Mouse (Mus musculus) forebrain, embryonic 16.5 days (tissue): ENCODE measurements at regions not wholly inside any gene's neighbourhood (a gene's known extent, or its start where the extent isn't known, plus 50 kb on each side); places are given as distances from the start of the nearest gene placed in this dataset.

Experiments
- ATAC-seq: fragments of 200-750 bp; cut with Nextera tagmentation; 2 replicates; pipeline ENCODE4 v1.8.0; 2017; ENCODE audit warnings: mild to moderate bottlenecking, moderate library complexity
- H3K27ac ChIP-seq: fragments of 300-500 bp; sonication (generic); 2 replicates; pipeline ENCODE4 v1.5.1; 2014; ENCODE audit warnings: low read length, control low read depth
- H3K27me3 ChIP-seq: fragments of 300-500 bp; sonication (generic); replicated peaks from 2 replicates; pipeline ENCODE4 v1.6.1; 2014; ENCODE audit warnings: low read length; ENCODE audit not compliant: control insufficient read depth, insufficient read depth
- H3K36me3 ChIP-seq: fragments of 300-500 bp; sonication (generic); 2 replicates; pipeline ENCODE4 v1.6.1; 2014; ENCODE audit not compliant: control insufficient read depth, insufficient read depth
- H3K4me1 ChIP-seq: fragments of 300-500 bp; sonication (generic); replicated peaks from 2 replicates; pipeline ENCODE4 v1.6.1; 2014; ENCODE audit warnings: low read length; ENCODE audit not compliant: control insufficient read depth, insufficient read depth
- H3K4me2 ChIP-seq: fragments of 300-500 bp; sonication (generic); 2 replicates; pipeline ENCODE4 v1.6.1; 2014; ENCODE audit warnings: mild to moderate bottlenecking, low read length, control low read depth
- H3K4me3 ChIP-seq: fragments of 300-500 bp; sonication (generic); replicated peaks from 2 replicates; pipeline ENCODE4 v1.5.1; 2014; ENCODE audit warnings: mild to moderate bottlenecking, low read length, control low read depth
- H3K9ac ChIP-seq: fragments of 300-500 bp; sonication (generic); replicated peaks from 2 replicates; pipeline ENCODE4 v1.6.1; 2014; ENCODE audit warnings: low read depth, low read length, control low read depth
- H3K9me3 ChIP-seq: fragments of 300-500 bp; sonication (generic); 2 replicates; pipeline ENCODE4 v1.6.1; 2016; ENCODE audit warnings: low read length; ENCODE audit not compliant: control insufficient read depth
- WGBS: fragments of 180-500 bp; shearing (Covaris S2); extraction: QIAGEN DNeasy Blood & Tissue Kit; methylation state at CpG from one replicate; pipeline ENCODE4 v1.1.7; 2014; 5-methylcytosine and 5-hydroxymethylcytosine counted together

DNA sequence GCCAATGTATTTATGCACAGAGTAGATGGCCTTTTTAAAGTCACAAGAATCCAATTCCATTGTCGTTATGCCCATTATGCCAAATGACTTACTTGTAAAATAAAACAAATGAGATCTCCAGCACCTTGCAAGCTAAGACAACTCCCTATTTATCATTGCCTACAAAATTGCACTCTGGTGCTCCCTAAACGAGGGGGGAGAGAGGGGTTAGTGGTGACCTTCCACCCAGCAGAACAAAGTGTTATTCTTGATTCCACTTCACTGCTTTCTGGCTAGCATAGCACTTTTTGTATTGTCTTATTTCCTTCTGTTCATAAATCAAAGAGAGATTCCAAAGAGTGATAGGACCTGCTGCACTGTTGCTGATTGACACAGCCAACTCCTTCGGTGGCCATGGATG, 300.6 kb downstream of the Hdgfl1 start:
- Histone ChIP-seq H3K9ac (no peak overlapping the region), H3K4me3 (no peak overlapping the region), H3K4me1 (peaks cover 2% of the 10 kb centered on the region; the same call in 1 of the 2 replicates), H3K4me2 (no peak overlapping the region), H3K9me3 (no peaks in the 10 kb centered on the region), H3K27me3 (no peaks in the 10 kb centered on the region), H3K27ac (no peak overlapping the region), H3K36me3 (no peaks in the 10 kb centered on the region)
- no peak for ATAC-seq
- WGBS, result 58% methylated on average over 3 of the region's 3 CpGs

DNA sequence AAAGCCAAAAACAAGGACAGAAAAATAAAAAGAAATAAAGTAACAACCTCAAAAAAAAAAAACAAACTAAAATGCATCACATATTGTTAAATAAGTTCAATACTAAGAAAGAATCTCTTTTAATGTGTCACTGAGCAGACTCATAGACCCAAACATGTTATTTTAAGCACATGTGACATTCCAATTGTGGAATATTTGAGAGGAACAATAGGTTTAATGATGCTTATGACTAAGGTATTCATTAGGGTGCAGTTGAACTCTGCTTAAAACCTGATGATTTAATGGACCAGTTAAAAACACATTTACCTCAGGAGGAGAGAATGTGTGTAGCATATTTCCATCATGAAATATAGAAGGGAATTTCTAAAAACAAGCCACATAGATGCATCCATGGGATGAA, 302.4 kb downstream of the Hdgfl1 start:
- H3K4me2 ChIP-seq, result no peak overlapping the region
- H3K4me3 ChIP-seq, result no peak overlapping the region
- no peak overlapping the region for H3K9ac ChIP-seq
- ATAC-seq, result no peak
- H3K9me3 ChIP-seq, result no peaks in the 10 kb centered on the region
- no peak overlapping the region for H3K27ac ChIP-seq
- H3K4me1 ChIP-seq, result peaks cover 4% of the 10 kb centered on the region; the same call in 1 of the 2 replicates
- H3K27me3 ChIP-seq, result no peaks in the 10 kb centered on the region
- H3K36me3 ChIP-seq, result no peaks in the 10 kb centered on the region

DNA sequence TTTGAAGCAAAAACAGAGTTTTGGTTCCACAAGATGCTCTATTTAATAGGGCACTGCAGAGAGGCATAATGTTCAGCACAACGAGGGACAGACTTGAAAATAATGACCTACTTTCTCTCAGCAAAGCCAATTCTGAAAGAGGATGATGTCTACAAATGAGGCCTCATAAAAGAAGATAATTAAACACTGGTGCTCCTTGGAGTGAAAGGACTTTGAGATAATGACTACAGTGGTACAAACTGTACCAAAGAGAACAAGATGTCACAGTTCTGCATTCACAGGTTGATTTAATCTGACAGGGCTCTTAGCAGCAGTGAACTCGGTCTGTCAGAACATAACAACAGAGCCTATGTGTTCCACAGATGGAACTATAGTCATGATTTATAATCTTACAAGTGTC, 305.4 kb downstream of the Hdgfl1 start:
- Histone ChIP-seq H3K4me2 (no peak overlapping the region), H3K9me3 (no peaks in the 10 kb centered on the region), H3K4me3 (no peak overlapping the region), H3K4me1 (peaks cover 4% of the 10 kb centered on the region; the same call in 1 of the 2 replicates), H3K36me3 (no peaks in the 10 kb centered on the region), H3K9ac (no peak overlapping the region), H3K27ac (no peak overlapping the region), H3K27me3 (no peaks in the 10 kb centered on the region)
- WGBS, result 16% methylated on average over 2 of the region's 2 CpGs
- no peak for ATAC-seq

GRCm38 (mm10) chr13:26464096-26464495, 305.9 kb downstream of the Hdgfl1 start:
- Histone ChIP-seq H3K4me2 (no peak overlapping the region), H3K4me1 (peaks cover 4% of the 10 kb centered on the region; the same call in 1 of the 2 replicates), H3K9ac (no peak overlapping the region), H3K9me3 (no peaks in the 10 kb centered on the region), H3K27ac (no peak overlapping the region), H3K4me3 (no peak overlapping the region), H3K36me3 (no peaks in the 10 kb centered on the region), H3K27me3 (no peaks in the 10 kb centered on the region)
- ATAC-seq, result no peak

DNA sequence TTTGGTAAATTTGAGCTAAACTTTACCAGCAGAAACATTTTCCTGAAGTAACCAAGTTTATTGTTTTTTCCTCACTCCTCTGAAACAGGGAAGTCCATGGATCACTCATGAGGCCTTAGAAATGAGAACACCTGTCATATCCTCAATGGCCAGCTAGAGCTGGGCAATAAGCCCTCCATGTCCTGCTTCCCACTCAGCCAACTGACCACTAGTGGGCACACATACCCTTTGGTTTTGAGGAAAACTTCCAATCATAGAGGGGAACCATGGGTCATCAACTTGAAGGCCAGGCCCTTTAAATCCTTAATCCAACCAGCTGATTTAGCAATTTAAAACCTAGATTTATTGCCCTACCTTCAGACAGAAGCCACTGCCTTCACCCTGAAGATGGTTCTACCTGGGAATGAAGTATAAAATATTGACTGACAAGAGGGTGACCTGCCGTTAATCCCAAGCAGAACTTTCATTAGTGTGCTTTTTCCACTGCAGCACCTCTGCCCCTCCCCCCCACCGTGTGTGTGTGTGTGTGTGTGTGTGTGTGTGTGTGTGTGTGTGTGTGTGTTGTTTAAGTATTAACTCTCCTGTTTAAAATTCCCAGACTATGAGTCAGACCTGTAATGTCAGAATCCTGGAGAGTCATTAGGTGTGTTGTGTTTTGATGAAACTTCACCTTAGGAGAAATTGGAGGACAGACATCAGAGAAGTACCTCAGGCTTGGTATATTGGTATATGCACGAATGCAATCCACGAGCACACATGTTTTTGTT, 312.3 kb downstream of the Hdgfl1 start:
- Histone ChIP-seq H3K27ac (no peak overlapping the region), H3K9ac (no peak overlapping the region), H3K4me2 (no peak overlapping the region), H3K36me3 (no peaks in the 10 kb centered on the region), H3K9me3 (no peaks in the 10 kb centered on the region), H3K4me3 (no peak overlapping the region), H3K4me1 (no peaks in the 10 kb centered on the region), H3K27me3 (no peaks in the 10 kb centered on the region)
- ATAC-seq, result no peak
- WGBS, result 89% methylated on average over 4 of the region's 4 CpGs

DNA sequence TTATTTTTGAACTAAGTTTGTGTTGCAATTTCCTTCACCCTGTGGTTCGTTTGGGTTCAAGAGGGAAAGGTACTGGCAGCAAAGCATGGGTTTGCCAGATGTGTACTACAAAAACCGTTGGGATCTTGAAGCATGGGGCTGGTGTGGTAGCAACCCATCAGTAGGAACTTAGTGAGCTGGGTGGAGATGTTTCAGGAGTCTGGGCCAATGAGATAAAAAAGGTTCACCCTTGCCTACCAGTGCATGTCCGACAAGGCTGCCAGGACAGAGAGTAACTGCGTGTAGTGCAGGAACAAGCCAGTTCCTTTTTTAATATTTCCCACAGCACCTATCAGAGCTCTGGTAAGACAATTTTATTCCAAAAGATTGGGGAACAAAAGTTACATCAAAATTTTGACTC, 343.3 kb downstream of the Hdgfl1 start:
- Histone ChIP-seq H3K4me3 (no peak overlapping the region), H3K9ac (no peak overlapping the region), H3K36me3 (no peaks in the 10 kb centered on the region), H3K9me3 (no peaks in the 10 kb centered on the region), H3K27me3 (no peaks in the 10 kb centered on the region), H3K27ac (no peak overlapping the region), H3K4me2 (no peak overlapping the region), H3K4me1 (no peaks in the 10 kb centered on the region)
- 87% methylated on average over 4 of the region's 4 CpGs for WGBS
- ATAC-seq, result no peak

- Histone ChIP-seq H3K4me2 (no peak overlapping the region), H3K36me3 (no peaks in the 10 kb centered on the region), H3K4me3 (no peak overlapping the region), H3K4me1 (no peaks in the 10 kb centered on the region), H3K27me3 (no peaks in the 10 kb centered on the region), H3K27ac (no peak overlapping the region), H3K9ac (no peak overlapping the region), H3K9me3 (no peaks in the 10 kb centered on the region)
- 33% methylated on average over 1 of the region's 1 CpGs for WGBS
- peak; percentile 73 for ATAC-seq
Measured at GRCm38 (mm10) chr13:26424513-26424912, 345.5 kb downstream of the Hdgfl1 start.

DNA sequence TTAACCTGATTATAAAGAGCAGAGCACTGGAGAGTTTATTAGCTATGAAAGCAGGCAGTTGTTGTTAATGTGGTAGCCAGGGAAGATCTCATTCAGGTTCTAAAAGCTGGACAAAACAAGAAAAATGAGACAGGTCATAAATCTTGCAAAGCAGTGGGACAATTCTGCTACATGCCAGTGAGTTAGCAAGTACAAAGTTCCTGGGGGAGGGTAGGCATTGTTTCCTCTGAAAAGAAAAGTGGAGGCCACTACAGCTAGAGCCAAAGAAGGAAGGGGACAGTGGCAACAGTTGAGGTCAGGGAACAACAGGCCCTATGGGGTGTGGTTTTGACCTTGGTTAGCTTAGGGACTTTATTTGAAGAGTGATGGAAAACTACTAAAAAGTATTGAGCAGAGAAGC, 364.2 kb downstream of the Hdgfl1 start:
- no peak for ATAC-seq
- Histone ChIP-seq H3K9ac (no peak overlapping the region), H3K36me3 (no peaks in the 10 kb centered on the region), H3K4me1 (no peaks in the 10 kb centered on the region), H3K4me3 (no peak overlapping the region), H3K9me3 (no peaks in the 10 kb centered on the region), H3K27me3 (no peaks in the 10 kb centered on the region), H3K27ac (no peak overlapping the region), H3K4me2 (no peak overlapping the region)

DNA sequence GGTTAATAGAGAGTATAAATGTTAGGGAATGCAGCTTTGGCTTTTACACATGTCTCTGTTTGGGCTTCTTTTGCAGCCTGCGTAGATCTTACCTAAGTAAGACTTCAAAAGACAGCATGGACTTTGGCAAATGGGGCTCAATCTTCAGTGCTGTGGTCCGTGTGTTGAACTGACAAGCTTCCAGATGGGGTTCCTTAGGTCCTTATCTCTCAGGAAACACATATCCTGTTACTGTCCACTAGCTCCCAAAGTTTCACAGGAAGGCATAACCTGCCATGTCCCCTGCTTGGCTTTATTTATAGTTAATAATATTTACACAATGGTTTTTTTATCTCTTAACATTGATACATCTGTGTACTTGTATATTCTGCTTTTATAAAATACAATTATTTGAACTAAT, 365.3 kb downstream of the Hdgfl1 start:
- no peak overlapping the region for H3K9ac ChIP-seq
- no peak for ATAC-seq
- H3K4me1 ChIP-seq, result no peaks in the 10 kb centered on the region
- no peak overlapping the region for H3K27ac ChIP-seq
- 83% methylated on average over 2 of the region's 2 CpGs for WGBS
- no peaks in the 10 kb centered on the region for H3K36me3 ChIP-seq
- H3K4me2 ChIP-seq, result no peak overlapping the region
- H3K27me3 ChIP-seq, result no peaks in the 10 kb centered on the region
- no peak overlapping the region for H3K4me3 ChIP-seq
- no peaks in the 10 kb centered on the region for H3K9me3 ChIP-seq
